Mouse (Mus musculus) cerebellum, adult 8-10 months (tissue): Measurements from ENCODE around the gene Tmem161a.

Experiments
- DNase-seq: peaks from one replicate; pipeline ENCODE4 v3.0.0; 2022

Tmem161a gene

GRCm38 (mm10) chr8:70172043-70172681 is at the start of gene Tmem161a:
TSS of gene Tmem161a (plus strand) at chr8:70172356.
- DNase-seq, result peak; percentile 89

GRCm38 (mm10) chr8:70122863-70123262 is 49.3 kb upstream of the Tmem161a start:
- no peak for DNase-seq

GRCm38 (mm10) chr8:70124992-70125391 is 47.2 kb upstream of the Tmem161a start:
- no peak for DNase-seq

- no peak for DNase-seq
Observed at GRCm38 (mm10) chr8:70128435-70128834, 43.7 kb upstream of the Tmem161a start.

GRCm38 (mm10) chr8:70129309-70129952 is 42.7 kb upstream of the Tmem161a start:
- peak; percentile 44 for DNase-seq

GRCm38 (mm10) chr8:70130066-70130465 is 42.1 kb upstream of the Tmem161a start:
- DNase-seq, result no peak

GRCm38 (mm10) chr8:70131166-70131883 is 40.8 kb upstream of the Tmem161a start, which contains the start of gene Nr2c2ap:
TSS of gene Nr2c2ap (plus strand) at chr8:70131333.
- peak; percentile 79 for DNase-seq

- no peak for DNase-seq
Observed at GRCm38 (mm10) chr8:70134086-70134485, 38.1 kb upstream of the Tmem161a start.

GRCm38 (mm10) chr8:70134931-70135330 is 37.2 kb upstream of the Tmem161a start:
- no peak for DNase-seq

GRCm38 (mm10) chr8:70136591-70136990 is 35.6 kb upstream of the Tmem161a start:
- DNase-seq, result no peak

- no peak for DNase-seq
Observed at GRCm38 (mm10) chr8:70137890-70138289, 34.3 kb upstream of the Tmem161a start.

GRCm38 (mm10) chr8:70139026-70139857 is 32.9 kb upstream of the Tmem161a start, which contains the start of the genes Rfxank, Borcs8 and Mef2b:
TSS of gene Rfxank (minus strand) at chr8:70139154.
TSS of gene Borcs8 (plus strand) at chr8:70139499.
TSS of gene Mef2b (plus strand) at chr8:70139711.
- peak; percentile 99 for DNase-seq

- DNase-seq, result no peak
Observed at GRCm38 (mm10) chr8:70139981-70140380, 32.2 kb upstream of the Tmem161a start.

- no peak for DNase-seq
Observed at GRCm38 (mm10) chr8:70147678-70148607, 24.2 kb upstream of the Tmem161a start.

GRCm38 (mm10) chr8:70150158-70150557 is 22.0 kb upstream of the Tmem161a start:
- DNase-seq, result no peak

- DNase-seq, result no peak
Observed at GRCm38 (mm10) chr8:70152537-70153257, 19.5 kb upstream of the Tmem161a start.

GRCm38 (mm10) chr8:70157240-70157800 is 14.8 kb upstream of the Tmem161a start:
- no peak for DNase-seq

GRCm38 (mm10) chr8:70158069-70158853 is 13.9 kb upstream of the Tmem161a start:
- peak; percentile 39 for DNase-seq

GRCm38 (mm10) chr8:70159211-70159610 is 12.9 kb upstream of the Tmem161a start:
- no peak for DNase-seq

- no peak for DNase-seq
Observed at GRCm38 (mm10) chr8:70160015-70160414, 12.1 kb upstream of the Tmem161a start.
